Mouse (Mus musculus) cerebellum, adult (tissue): ENCODE data around the gene Ulk2.
A peak's percentile ranks its signal among the peaks of the same experiment; 100 is the strongest.

ENCODE experiments used
- ATAC-seq: cut with Nextera tagmentation; 2 replicates; pipeline ENCODE4 v1.9.2; 2017; ENCODE audit warnings: mild to moderate bottlenecking, moderate library complexity, mixed read lengths; ENCODE audit not compliant: insufficient number of reproducible peaks, low FRiP score, low TSS enrichment

The Ulk2 gene

GRCm38 (mm10) chr11:61761584-61762407 lies 93.1 kb downstream of the Ulk2 start, which contains the start of gene Prpsap2:
Gene Prpsap2, minus strand, starts transcription at chr11:61762088.
- ATAC-seq: peak; percentile 80; the same call in 1 of the 2 replicates

- ATAC-seq: no peak
Observed at GRCm38 (mm10) chr11:61760518-61760917, 94.4 kb downstream of the Ulk2 start.

GRCm38 (mm10) chr11:61757151-61757550 lies 97.7 kb downstream of the Ulk2 start:
- ATAC-seq: no peak

GRCm38 (mm10) chr11:61751612-61752011 lies 103.3 kb downstream of the Ulk2 start:
- no peak for ATAC-seq

GRCm38 (mm10) chr11:61747161-61747560 lies 107.7 kb downstream of the Ulk2 start:
- ATAC-seq: no peak

- ATAC-seq: no peak
Observed at GRCm38 (mm10) chr11:61745781-61746180, 109.1 kb downstream of the Ulk2 start.

GRCm38 (mm10) chr11:61744460-61744859 lies 110.4 kb downstream of the Ulk2 start:
- no peak for ATAC-seq

- ATAC-seq: no peak
Observed at GRCm38 (mm10) chr11:61743768-61744167, 111.1 kb downstream of the Ulk2 start.

GRCm38 (mm10) chr11:61740500-61740899 lies 114.4 kb downstream of the Ulk2 start:
- no peak for ATAC-seq

GRCm38 (mm10) chr11:61737290-61737689 lies 117.6 kb downstream of the Ulk2 start:
- ATAC-seq: no peak

- ATAC-seq: no peak
Observed at GRCm38 (mm10) chr11:61732672-61733071, 122.2 kb downstream of the Ulk2 start.

GRCm38 (mm10) chr11:61728037-61728436 lies 126.8 kb downstream of the Ulk2 start:
- no peak for ATAC-seq
